Mouse (Mus musculus) heart, embryonic 14.5 days (tissue): ENCODE results near the gene Sys1. TPM values are rescaled to one million over a fixed set of nuclear protein-coding genes. Genes with fewer than 3 reads are reported as not detected.
A peak's percentile ranks its signal among the peaks of the same experiment; 100 is the strongest.

ENCODE experiments used
- ATAC-seq: fragments of 200-750 bp; cut with Nextera tagmentation; 2 replicates; pipeline ENCODE4 v1.8.0; 2017; ENCODE audit warnings: low read depth, moderate TSS enrichment; ENCODE audit not compliant: insufficient number of reproducible peaks, insufficient read depth, low FRiP score
- H3K27ac ChIP-seq, 2 experiments: fragments of 200-500 bp in 1 of 2; fragments of 300-500 bp in 1 of 2; sonication (generic) in 1 of 2; replicated peaks in 1 of 2; 2 replicates each; pipeline ENCODE4 v1.5.1; 2012 to 2014; ENCODE audit warnings: low read depth in 2 of 2, low read length in 2 of 2, control low read depth in 1 of 2, mild to moderate bottlenecking in 1 of 2, mixed read lengths in 1 of 2; ENCODE audit not compliant: control insufficient read depth in 1 of 2, insufficient read depth in 1 of 2
- H3K27me3 ChIP-seq: fragments of 300-500 bp; sonication (generic); 2 replicates; pipeline ENCODE4 v1.6.1; 2014; ENCODE audit warnings: mild to moderate bottlenecking, low read length, control low read depth; ENCODE audit not compliant: control insufficient read depth, insufficient read depth
- H3K36me3 ChIP-seq: fragments of 300-500 bp; sonication (generic); 2 replicates; pipeline ENCODE4 v1.6.1; 2014; ENCODE audit warnings: mild to moderate bottlenecking, control low read depth, low read length, mixed read lengths; ENCODE audit not compliant: control insufficient read depth, insufficient read depth
- H3K4me1 ChIP-seq, 2 experiments: fragments of 200-500 bp in 1 of 2; fragments of 300-500 bp in 1 of 2; sonication (generic) in 1 of 2; 2 replicates each; pipeline ENCODE4 v1.6.1; 2012 to 2014; ENCODE audit warnings: low read length in 2 of 2, control low read depth in 1 of 2, mixed read lengths in 1 of 2; ENCODE audit not compliant: control insufficient read depth in 2 of 2, insufficient read depth in 2 of 2
- H3K4me2 ChIP-seq: fragments of 300-500 bp; sonication (generic); 2 replicates; pipeline ENCODE4 v1.6.1; 2014; ENCODE audit warnings: mild to moderate bottlenecking, low read length
- H3K4me3 ChIP-seq, 2 experiments: fragments of 200-500 bp in 1 of 2; fragments of 300-500 bp in 1 of 2; sonication (generic) in 1 of 2; 2 replicates each; pipeline ENCODE4 v1.5.1; 2012 to 2014; ENCODE audit warnings: low read length in 2 of 2, mild to moderate bottlenecking in 2 of 2, control low read depth in 1 of 2, low read depth in 1 of 2, moderate library complexity in 1 of 2; ENCODE audit not compliant: control insufficient read depth in 1 of 2, insufficient read depth in 1 of 2
- H3K9ac ChIP-seq: fragments of 300-500 bp; sonication (generic); 2 replicates; pipeline ENCODE4 v1.6.1; 2014; ENCODE audit warnings: mild to moderate bottlenecking, low read length
- H3K9me3 ChIP-seq: fragments of 300-500 bp; sonication (generic); 2 replicates; pipeline ENCODE4 v1.6.1; 2016; ENCODE audit warnings: low read length, control low read depth; ENCODE audit not compliant: control insufficient read depth
- WGBS: fragments of 180-500 bp; shearing (Covaris S2); extraction: QIAGEN DNeasy Blood & Tissue Kit; methylation state at CpG from one replicate; pipeline ENCODE4 v1.1.7; 2014; 5-methylcytosine and 5-hydroxymethylcytosine counted together
- polyA plus RNA-seq: library from polyadenylated mRNA; unstranded; fragments of >200 nt; fragmentation: Nextera tagmentation; extraction: Ambion mirVana; gene quantifications from 2 replicates; pipeline ENCODE4 v1.2.1, GENCODE M21; 2014

Gene Sys1
- polyA plus RNA-seq, 1 experiment from 2014 or later: 47.6 TPM

- Histone ChIP-seq H3K9me3 (no peaks in the 10 kb centered on the region), H3K27me3 (0 out of 2 replicates have a peak, but pooled peaks cover 2% of the 10 kb centered on the region), H3K36me3 (no peaks in the 10 kb centered on the region), H3K4me3 (no peak overlapping the region), H3K27ac (no peak overlapping the region), H3K4me2 (no peak overlapping the region), H3K9ac (no peak overlapping the region), H3K4me1 (peaks cover 6% of the 10 kb centered on the region in 2 experiments; a peak in 3 of 4 replicates)
- no peak for ATAC-seq
- 75% methylated on average over 11 of the region's 11 CpGs for WGBS
These were observed 59.8 kb downstream of the Sys1 start for GRCm38 (mm10) chr2:164516592-164516991.

GRCm38 (mm10) chr2:164517485-164518221 is 60.9 kb downstream of the Sys1 start:
- WGBS: 31% methylated on average over 10 of the region's 10 CpGs
- Histone ChIP-seq H3K36me3 (no peaks in the 10 kb centered on the region), H3K4me3 (no peak overlapping the region), H3K9me3 (0 out of 2 replicates have a peak, but pooled peaks cover under 1% of the 10 kb centered on the region), H3K4me1 (peaks cover 6% of the 10 kb centered on the region in 2 experiments; a peak in 3 of 4 replicates), H3K27me3 (peaks cover 11% of the 10 kb centered on the region), H3K9ac (no peak overlapping the region), H3K4me2 (no peak overlapping the region), H3K27ac (peak overlapping the region; percentile 12 to 18; a peak in 1 of 4 replicates)
- ATAC-seq: no peak

- ATAC-seq: no peak
- 35% methylated on average over 11 of the region's 11 CpGs for WGBS
- H3K4me2 ChIP-seq: no peak overlapping the region
- H3K27ac ChIP-seq: peak overlapping the region; percentile 12 to 45; a peak in 3 of 4 replicates
- no peaks in the 10 kb centered on the region for H3K36me3 ChIP-seq
- H3K27me3 ChIP-seq: peaks cover 14% of the 10 kb centered on the region
- H3K9ac ChIP-seq: no peak overlapping the region
- peaks cover 2 to 6% of the 10 kb centered on the region in 2 experiments; a peak in 3 of 4 replicates for H3K4me1 ChIP-seq
- peaks cover 5% of the 10 kb centered on the region; the same call in 1 of the 2 replicates for H3K9me3 ChIP-seq
- H3K4me3 ChIP-seq: no peak overlapping the region
These were observed 61.8 kb downstream of the Sys1 start for GRCm38 (mm10) chr2:164518266-164519170.

GRCm38 (mm10) chr2:164519171-164519526 is 62.4 kb downstream of the Sys1 start:
- Histone ChIP-seq H3K36me3 (no peaks in the 10 kb centered on the region), H3K4me3 (no peak overlapping the region), H3K9ac (no peak overlapping the region), H3K9me3 (peaks cover 5% of the 10 kb centered on the region; the same call in 1 of the 2 replicates), H3K27me3 (peaks cover 14% of the 10 kb centered on the region), H3K4me2 (no peak overlapping the region), H3K27ac (no peak overlapping the region; a peak in 1 of 4 replicates), H3K4me1 (peaks cover 2 to 6% of the 10 kb centered on the region in 2 experiments; a peak in 3 of 4 replicates)
- no peak for ATAC-seq
- WGBS: 73% methylated on average over 6 of the region's 6 CpGs

- peak; percentile 39; the same call in 1 of the 2 replicates for ATAC-seq
- H3K4me3 ChIP-seq: no peak overlapping the region
These were observed 64.0 kb downstream of the Sys1 start for GRCm38 (mm10) chr2:164520782-164521181.

GRCm38 (mm10) chr2:164521841-164522240 is 65.1 kb downstream of the Sys1 start:
- peaks cover 14% of the 10 kb centered on the region for H3K27me3 ChIP-seq
- H3K4me3 ChIP-seq: no peak overlapping the region
- peaks cover 2 to 6% of the 10 kb centered on the region in 2 experiments; a peak in 2 of 4 replicates for H3K4me1 ChIP-seq
- no peak overlapping the region for H3K27ac ChIP-seq
- H3K36me3 ChIP-seq: no peaks in the 10 kb centered on the region
- ATAC-seq: no peak
- H3K9me3 ChIP-seq: peaks cover 13% of the 10 kb centered on the region
- 11% methylated on average over 11 of the region's 11 CpGs for WGBS
- H3K4me2 ChIP-seq: no peak overlapping the region
- H3K9ac ChIP-seq: no peak overlapping the region

More at GRCm38 (mm10) chr2:164520782-164521181, 64.0 kb downstream of the Sys1 start:
- Histone ChIP-seq H3K9me3 (peaks cover 7% of the 10 kb centered on the region), H3K4me2 (no peak overlapping the region), H3K4me1 (peaks cover 2 to 6% of the 10 kb centered on the region in 2 experiments; a peak in 2 of 4 replicates), H3K27me3 (peaks cover 14% of the 10 kb centered on the region), H3K27ac (no peak overlapping the region), H3K9ac (no peak overlapping the region), H3K36me3 (no peaks in the 10 kb centered on the region)
- WGBS: 8% methylated on average over 3 of the region's 3 CpGs

- H3K27ac ChIP-seq: no peak overlapping the region
- peaks cover 14% of the 10 kb centered on the region for H3K27me3 ChIP-seq
- H3K9ac ChIP-seq: no peak overlapping the region
- peaks cover 13% of the 10 kb centered on the region for H3K9me3 ChIP-seq
- WGBS: 25% methylated on average over 8 of the region's 8 CpGs
- H3K36me3 ChIP-seq: no peaks in the 10 kb centered on the region
- no peak overlapping the region for H3K4me3 ChIP-seq
- no peak overlapping the region for H3K4me2 ChIP-seq
- no peak for ATAC-seq
- H3K4me1 ChIP-seq: peaks cover 2 to 6% of the 10 kb centered on the region in 2 experiments; a peak in 2 of 4 replicates
These were observed 65.5 kb downstream of the Sys1 start for GRCm38 (mm10) chr2:164522280-164522679.
